10 mouse cellular contexts compared by ENCODE assay signal in the genomic region with DNA sequence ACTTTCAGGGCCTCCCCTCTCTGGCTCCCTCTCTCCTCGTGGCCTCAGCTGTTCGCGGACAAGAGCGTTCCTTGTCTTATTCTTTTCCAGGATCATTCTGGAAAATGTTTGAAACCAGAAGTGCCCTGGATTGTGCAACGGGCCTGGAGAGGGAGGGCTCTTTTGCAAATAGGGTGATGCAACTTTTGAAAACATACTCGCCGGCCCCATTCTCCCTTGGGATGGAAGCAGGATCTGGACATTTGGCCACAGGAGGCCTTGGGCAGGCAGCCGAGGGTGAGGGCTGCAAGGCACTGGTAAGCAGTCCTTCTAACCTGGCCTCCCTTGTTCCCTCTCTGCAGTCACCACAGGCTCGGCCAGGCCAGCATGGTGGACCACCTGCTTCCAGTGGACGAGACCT. TPM values are rescaled to one million over a fixed set of nuclear protein-coding genes. Genes with fewer than 3 reads are reported as not detected.
DNase-seq lines count a peak whose midpoint lies in the region; ATAC-seq lines count a peak whose summit lies in the region.
"Had no signal": no experiment of that assay in that cellular context is flagged by ENCODE, and none has a peak within 500 bp of the region (broad histone marks: within the 10 kb centered on the region; RNA-seq: fewer than 3 reads in every experiment).

No protein-coding gene starts in this region.

- H3K9me3 ChIP-seq in forebrain, embryonic 11.5 days (ENCODE audit: control insufficient read depth, low read length) = no peaks in the 10 kb centered on the region
- no peaks in the 10 kb centered on the region for H3K9me3 ChIP-seq in forebrain, embryonic 10.5 days
- no peaks in the 10 kb centered on the region for H3K9me3 ChIP-seq in liver, embryonic 16.5 days (replicated peaks; ENCODE audit: control insufficient read depth, low read length)
- H3K9me3 ChIP-seq in hindbrain, embryonic 13.5 days = no peaks in the 10 kb centered on the region
- H3K9me3 ChIP-seq: embryonic facial prominence, embryonic 12.5 days had no signal

- no peak overlapping the region for H3K4me2 ChIP-seq in forebrain, embryonic 11.5 days (ENCODE audit: low read depth, low read length, severe bottlenecking)
- peak overlapping the region; percentile 48 for H3K4me2 ChIP-seq in liver, embryonic 16.5 days (ENCODE audit: low read depth, low read length)
- H3K4me2 ChIP-seq in hindbrain, embryonic 13.5 days = no peak overlapping the region
- H3K4me2 ChIP-seq: embryonic facial prominence, embryonic 12.5 days had no signal

- no peak overlapping the region for H3K27ac ChIP-seq in forebrain, embryonic 11.5 days (ENCODE audit: low read depth, low read length)
- H3K27ac ChIP-seq in forebrain, embryonic 10.5 days = no peak overlapping the region
- peak overlapping the region; percentile 83 for H3K27ac ChIP-seq in liver, embryonic 16.5 days (ENCODE audit: low read length)
- no peak overlapping the region for H3K27ac ChIP-seq in hindbrain, embryonic 13.5 days
- H3K27ac ChIP-seq: embryonic facial prominence, embryonic 12.5 days had no signal

- H3K4me1 ChIP-seq in forebrain, embryonic 11.5 days (replicated peaks; ENCODE audit: control insufficient read depth, insufficient read depth, low read length) = peaks cover 6% of the 10 kb centered on the region; the same call in 1 of the 2 replicates
- H3K4me1 ChIP-seq in forebrain, embryonic 10.5 days = peaks cover 38% of the 10 kb centered on the region
- no peaks in the 10 kb centered on the region; the same call in 1 of the 2 replicates for H3K4me1 ChIP-seq in liver, embryonic 16.5 days (ENCODE audit: control insufficient read depth, low read depth, low read length)
- H3K4me1 ChIP-seq in hindbrain, embryonic 13.5 days (replicated peaks) = peaks cover 24% of the 10 kb centered on the region

- no peak for ATAC-seq in forebrain, embryonic 11.5 days (replicated peaks; ENCODE audit: low FRiP score)
- 0 out of 2 replicates have a peak, but pooled peaks have one; percentile 10 for ATAC-seq in liver, embryonic 16.5 days (ENCODE audit: low read depth)
- no peak for ATAC-seq in erythroid progenitor cell, adult 5-6 weeks (replicated peaks; ENCODE audit: low FRiP score, poor library complexity, severe bottlenecking)
- ATAC-seq in hindbrain, embryonic 13.5 days (ENCODE audit: low FRiP score) = no peak
- ATAC-seq in megakaryocyte progenitor cell, adult 5-6 weeks (replicated peaks; ENCODE audit: poor library complexity) = no peak
- ATAC-seq: activated CD4-positive, CD25-positive, alpha-beta regulatory T cell, adult 4 months had no signal

- no peak overlapping the region for H3K9ac ChIP-seq in forebrain, embryonic 11.5 days (ENCODE audit: low read length)
- peak overlapping the region; percentile 10; the same call in 1 of the 2 replicates for H3K9ac ChIP-seq in liver, embryonic 16.5 days (ENCODE audit: low read depth, low read length)
- H3K9ac ChIP-seq in hindbrain, embryonic 13.5 days = no peak overlapping the region
- H3K9ac ChIP-seq: embryonic facial prominence, embryonic 12.5 days had no signal

- peak; percentile 45 for DNase-seq in forebrain, embryonic 11.5 days (ENCODE audit: low spot score)
- DNase-seq in forebrain, embryonic 10.5 days (ENCODE audit: extremely low spot score, low spot score) = no peak
- peak; percentile 39 for DNase-seq in 3134 (ENCODE audit: extremely low read depth, insufficient read length, low spot score)
- peak; percentile 71 to 81 for DNase-seq in gastrocnemius, adult 8-10 months (ENCODE audit: low spot score in 2 of 2)

- H3K27me3 ChIP-seq in forebrain, embryonic 11.5 days (ENCODE audit: control insufficient read depth, insufficient read depth, low read length) = peaks cover 16% of the 10 kb centered on the region
- H3K27me3 ChIP-seq in forebrain, embryonic 10.5 days (ENCODE audit: poor library complexity, severe bottlenecking) = peaks cover 44% of the 10 kb centered on the region
- H3K27me3 ChIP-seq in liver, embryonic 16.5 days (ENCODE audit: control insufficient read depth, insufficient read depth, low read depth, low read length) = peaks cover 29% of the 10 kb centered on the region
- H3K27me3 ChIP-seq in hindbrain, embryonic 13.5 days = peaks cover 36% of the 10 kb centered on the region

- WGBS in forebrain, embryonic 11.5 days = 86% methylated on average over 10 of the region's 10 CpGs
- 89% methylated on average over 10 of the region's 10 CpGs for WGBS in forebrain, embryonic 10.5 days
- 50% methylated on average over 10 of the region's 10 CpGs for WGBS in liver, embryonic 16.5 days (ENCODE audit: insufficient replicate concordance)
- WGBS in hindbrain, embryonic 13.5 days = 82% methylated on average over 10 of the region's 10 CpGs

- H3K36me3 ChIP-seq in forebrain, embryonic 11.5 days (ENCODE audit: control insufficient read depth, insufficient read depth, low read length) = no peaks in the 10 kb centered on the region
- H3K36me3 ChIP-seq in forebrain, embryonic 10.5 days (replicated peaks) = 0 out of 2 replicates have a peak, but pooled peaks cover 6% of the 10 kb centered on the region
- no peaks in the 10 kb centered on the region; the same call in 1 of the 2 replicates for H3K36me3 ChIP-seq in liver, embryonic 16.5 days (ENCODE audit: control insufficient read depth, insufficient read depth)
- H3K36me3 ChIP-seq in hindbrain, embryonic 13.5 days = peaks cover 3% of the 10 kb centered on the region; the same call in 1 of the 2 replicates
- H3K36me3 ChIP-seq: embryonic facial prominence, embryonic 12.5 days had no signal

- no peak overlapping the region for H3K4me3 ChIP-seq in forebrain, embryonic 11.5 days (ENCODE audit: low read depth, low read length)
- H3K4me3 ChIP-seq in forebrain, embryonic 10.5 days = no peak overlapping the region
- peak overlapping the region; percentile 14; the same call in 1 of the 2 replicates for H3K4me3 ChIP-seq in liver, embryonic 16.5 days (ENCODE audit: low read depth, low read length)
- H3K4me3 ChIP-seq in hindbrain, embryonic 13.5 days = no peak overlapping the region
- H3K4me3 ChIP-seq: embryonic facial prominence, embryonic 12.5 days had no signal

RNA-seq across cellular contexts. Expression of a gene that starts 3.7 kb away (rescaled TPM):
- 2.8 and 3.0 TPM in 2 replicates for polyA plus RNA-seq in forebrain, embryonic 11.5 days (2014; fragmentation: Nextera tagmentation; extraction: Ambion mirVana)
- polyA plus RNA-seq in forebrain, embryonic 10.5 days (2016; fragmentation: Nextera tagmentation; extraction: Ambion mirVana) = 5.5 and 5.6 TPM in 2 replicates
- 10 to 100 TPM; 26.7 to 83.2 (median 44.3) TPM for total RNA-seq in gastrocnemius, adult 8-10 months (2022)
- polyA plus RNA-seq in liver, embryonic 16.5 days (2015; fragmentation: Nextera tagmentation; extraction: Ambion mirVana) = 21.7 and 25.8 TPM in 2 replicates
- total RNA-seq in erythroid progenitor cell, adult 5-6 weeks (2015; ENCODE audit: low replicate concordance) = not detected in 2 replicates
- total RNA-seq in erythroid progenitor cell, adult 5-6 weeks (2017; ENCODE audit: low replicate concordance) = 0.08 and 0.39 TPM in 2 replicates
- 10.2 and 10.5 TPM in 2 replicates for polyA plus RNA-seq in hindbrain, embryonic 13.5 days (2015; fragmentation: Nextera tagmentation; extraction: Ambion mirVana)
- total RNA-seq in megakaryocyte progenitor cell, adult 5-6 weeks (2015) = 0.22 TPM in 1 of 2 replicates, not detected in the other
- not detected in 2 replicates for total RNA-seq in megakaryocyte progenitor cell, adult 5-6 weeks (2017)
- polyA plus RNA-seq: activated CD4-positive, CD25-positive, alpha-beta regulatory T cell, adult 4 months had no signal

RNA-seq across cellular contexts. Expression of a gene that starts 20.1 kb away (rescaled TPM):
- polyA plus RNA-seq in forebrain, embryonic 11.5 days (2014; fragmentation: Nextera tagmentation; extraction: Ambion mirVana) = 1.2 and 2.8 TPM in 2 replicates
- polyA plus RNA-seq in forebrain, embryonic 10.5 days (2016; fragmentation: Nextera tagmentation; extraction: Ambion mirVana) = 1.7 and 2.1 TPM in 2 replicates
- 1 to 10 TPM; 2.4 to 5.5 (median 4.0) TPM for total RNA-seq in gastrocnemius, adult 8-10 months (2022)
- polyA plus RNA-seq in liver, embryonic 16.5 days (2015; fragmentation: Nextera tagmentation; extraction: Ambion mirVana) = 35.9 and 48.3 TPM in 2 replicates
- total RNA-seq in erythroid progenitor cell, adult 5-6 weeks (2015; ENCODE audit: low replicate concordance) = 1.1 TPM in 1 of 2 replicates, not detected in the other
- 1.8 TPM in 1 of 2 replicates, not detected in the other for total RNA-seq in erythroid progenitor cell, adult 5-6 weeks (2017; ENCODE audit: low replicate concordance)
- 44.8 and 45.3 TPM in 2 replicates for polyA plus RNA-seq in hindbrain, embryonic 13.5 days (2015; fragmentation: Nextera tagmentation; extraction: Ambion mirVana)
- 1.1 TPM in 2 replicates for total RNA-seq in megakaryocyte progenitor cell, adult 5-6 weeks (2015)
- total RNA-seq in megakaryocyte progenitor cell, adult 5-6 weeks (2017) = 2.0 and 2.4 TPM in 2 replicates

RNA-seq across cellular contexts. Expression of a gene that starts 37.5 kb away (rescaled TPM):
- 1.2 and 1.8 TPM in 2 replicates for polyA plus RNA-seq in forebrain, embryonic 11.5 days (2014; fragmentation: Nextera tagmentation; extraction: Ambion mirVana)
- 0.98 and 1.2 TPM in 2 replicates for polyA plus RNA-seq in forebrain, embryonic 10.5 days (2016; fragmentation: Nextera tagmentation; extraction: Ambion mirVana)
- under 1 TPM in 1 of 4 experiments, not detected in 3; 0.56 TPM for total RNA-seq in gastrocnemius, adult 8-10 months (2022)
- polyA plus RNA-seq in liver, embryonic 16.5 days (2015; fragmentation: Nextera tagmentation; extraction: Ambion mirVana) = 0.08 and 0.19 TPM in 2 replicates
- total RNA-seq in erythroid progenitor cell, adult 5-6 weeks (2015; ENCODE audit: low replicate concordance) = not detected in 2 replicates
- not detected in 2 replicates for total RNA-seq in erythroid progenitor cell, adult 5-6 weeks (2017; ENCODE audit: low replicate concordance)
- 6.7 and 6.9 TPM in 2 replicates for polyA plus RNA-seq in hindbrain, embryonic 13.5 days (2015; fragmentation: Nextera tagmentation; extraction: Ambion mirVana)
- total RNA-seq in megakaryocyte progenitor cell, adult 5-6 weeks (2015) = not detected in 2 replicates
- not detected in 2 replicates for total RNA-seq in megakaryocyte progenitor cell, adult 5-6 weeks (2017)
